Mouse (Mus musculus): ENCODE measurements around the gene Ltbr.

- no peak for TF ChIP-seq CTCF (IDR thresholded peaks at IDR 0.05; ENCODE audit: control insufficient read depth, insufficient read depth, insufficient read length)
- no peak for TF ChIP-seq USF1 (IDR thresholded peaks at IDR 0.05; ENCODE audit: low read depth)
- no peak for TF ChIP-seq MAX (IDR thresholded peaks at IDR 0.05)
- TF ChIP-seq MYOG (IDR thresholded peaks at IDR 0.05; ENCODE audit: control insufficient read depth, extremely low read depth, insufficient read length): no peak
- no peak for TF ChIP-seq FOSL1 (IDR thresholded peaks at IDR 0.05; ENCODE audit: insufficient read depth, low read length, poor library complexity, severe bottlenecking)
- TF ChIP-seq CEBPB (IDR thresholded peaks at IDR 0.05; ENCODE audit: low read depth): no peak
- no peak for TF ChIP-seq MYOD1 (IDR thresholded peaks at IDR 0.05; ENCODE audit: control insufficient read depth, insufficient read length, low read depth)
Measured at GRCm38 (mm10) chr6:125285890-125286289, 27.8 kb downstream of the Ltbr start, which contains the start of gene Tuba3a.
